In genomic region chr1:74332930-74333329, GRCm38 (mm10) we compare ENCODE assay signal across 8 mouse cellular contexts. TPM values are rescaled to one million over a fixed set of nuclear protein-coding genes. Genes with fewer than 3 reads are reported as not detected.
DNase-seq lines count a peak whose midpoint lies in the region; ATAC-seq and TF ChIP-seq lines count a peak whose summit lies in the region.

No protein-coding gene starts in this region.

- H3K9me3 ChIP-seq in heart, embryonic 12.5 days (replicated peaks) = no peaks in the 10 kb centered on the region
- H3K9me3 ChIP-seq in ES-Bruce4 (replicated peaks; ENCODE audit: control insufficient read depth, insufficient read depth, low read length, poor library complexity, severe bottlenecking) = no peaks in the 10 kb centered on the region
- no peaks in the 10 kb centered on the region for H3K9me3 ChIP-seq in embryonic facial prominence, embryonic 15.5 days (replicated peaks)
- H3K9me3 ChIP-seq in limb, embryonic 11.5 days (ENCODE audit: control insufficient read depth, low read length) = no peaks in the 10 kb centered on the region
- no peaks in the 10 kb centered on the region for H3K9me3 ChIP-seq in stomach, embryonic 15.5 days

- no peak for DNase-seq in heart, postnatal 4 days
- DNase-seq in limb, embryonic 11.5 days (ENCODE audit: low spot score) = peak; percentile 29
- DNase-seq in left cerebral cortex, postnatal 36 days (ENCODE audit: low spot score in 2 of 2) = no peak
- DNase-seq in adrenal gland, adult 18-20 months (ENCODE audit: low spot score in 2 of 2) = no peak

- no peak for TF ChIP-seq POLR2A in ES-Bruce4 (IDR thresholded peaks at IDR 0.05; ENCODE audit: insufficient read depth, low read length)

- H3K27me3 ChIP-seq in heart, embryonic 12.5 days (replicated peaks) = no peaks in the 10 kb centered on the region
- H3K27me3 ChIP-seq in ES-Bruce4 (ENCODE audit: control insufficient read depth, insufficient read depth, low read length, poor library complexity, severe bottlenecking) = no peaks in the 10 kb centered on the region
- no peaks in the 10 kb centered on the region for H3K27me3 ChIP-seq in embryonic facial prominence, embryonic 15.5 days
- H3K27me3 ChIP-seq in limb, embryonic 11.5 days (ENCODE audit: control insufficient read depth, insufficient read depth, low read length) = no peaks in the 10 kb centered on the region
- no peaks in the 10 kb centered on the region for H3K27me3 ChIP-seq in stomach, embryonic 15.5 days (replicated peaks)

- intact Hi-C loops in left cerebral cortex, postnatal 36 days (cut with DNase I) = loop anchor here (5.0 kb wide), 1 partner anchor 54 kb away; no protein-coding TSS in a partner anchor

- 5% methylated on average over 9 of the region's 9 CpGs for WGBS in heart, embryonic 12.5 days
- WGBS in embryonic facial prominence, embryonic 15.5 days = 4% methylated on average over 9 of the region's 9 CpGs
- WGBS in limb, embryonic 11.5 days = 4% methylated on average over 9 of the region's 9 CpGs
- 1% methylated on average over 9 of the region's 9 CpGs for WGBS in stomach, embryonic 15.5 days

- peaks cover 70% of the 10 kb centered on the region for H3K4me1 ChIP-seq in heart, embryonic 12.5 days (replicated peaks)
- peaks cover 9% of the 10 kb centered on the region for H3K4me1 ChIP-seq in ES-Bruce4 (ENCODE audit: control insufficient read depth, insufficient read depth, low read length)
- H3K4me1 ChIP-seq in embryonic facial prominence, embryonic 15.5 days = peaks cover 54% of the 10 kb centered on the region
- peaks cover 7% of the 10 kb centered on the region for H3K4me1 ChIP-seq in limb, embryonic 11.5 days (ENCODE audit: control insufficient read depth, insufficient read depth, low read length)
- H3K4me1 ChIP-seq in stomach, embryonic 15.5 days = peaks cover 23% of the 10 kb centered on the region

- H3K27ac ChIP-seq in heart, embryonic 12.5 days (ENCODE audit: poor library complexity, severe bottlenecking) = peak overlapping the region; percentile 70
- H3K27ac ChIP-seq in ES-Bruce4 (ENCODE audit: insufficient read depth, low read length) = no peak overlapping the region
- peak overlapping the region; percentile 92 for H3K27ac ChIP-seq in embryonic facial prominence, embryonic 15.5 days (replicated peaks)
- no peak overlapping the region for H3K27ac ChIP-seq in limb, embryonic 11.5 days (replicated peaks; ENCODE audit: low read depth, low read length)
- peak overlapping the region; percentile 86 for H3K27ac ChIP-seq in stomach, embryonic 15.5 days

- H3K9ac ChIP-seq in heart, embryonic 12.5 days = peak overlapping the region; percentile 74
- peak overlapping the region; percentile 15; the same call in 1 of the 2 replicates for H3K9ac ChIP-seq in ES-Bruce4 (ENCODE audit: low read depth, poor library complexity, severe bottlenecking)
- H3K9ac ChIP-seq in embryonic facial prominence, embryonic 15.5 days = peak overlapping the region; percentile 27
- peak overlapping the region; percentile 53 for H3K9ac ChIP-seq in limb, embryonic 11.5 days (ENCODE audit: low read length)
- peak overlapping the region; percentile 42 for H3K9ac ChIP-seq in stomach, embryonic 15.5 days

- TF ChIP-seq EP300 in ES-Bruce4 (IDR thresholded peaks at IDR 0.05; ENCODE audit: insufficient read depth, low read depth, low read length) = no peak

- peak overlapping the region; percentile 95 for H3K4me2 ChIP-seq in heart, embryonic 12.5 days
- peak overlapping the region; percentile 85 for H3K4me2 ChIP-seq in embryonic facial prominence, embryonic 15.5 days (replicated peaks)
- H3K4me2 ChIP-seq in limb, embryonic 11.5 days (ENCODE audit: low read depth, severe bottlenecking) = peak overlapping the region; percentile 59
- H3K4me2 ChIP-seq in stomach, embryonic 15.5 days = peak overlapping the region; percentile 80

- no peak for ATAC-seq in heart, embryonic 12.5 days (ENCODE audit: insufficient number of reproducible peaks, low FRiP score)
- no peak for ATAC-seq in embryonic facial prominence, embryonic 15.5 days (ENCODE audit: insufficient number of reproducible peaks, low FRiP score, low TSS enrichment, low read depth)
- no peak for ATAC-seq in limb, embryonic 11.5 days (ENCODE audit: insufficient number of reproducible peaks, low FRiP score, low TSS enrichment, low read depth)
- no peak for ATAC-seq in stomach, embryonic 15.5 days (ENCODE audit: insufficient read depth, low FRiP score, low read depth)

- peaks cover 7% of the 10 kb centered on the region; the same call in 1 of the 2 replicates for H3K36me3 ChIP-seq in heart, embryonic 12.5 days
- H3K36me3 ChIP-seq in ES-Bruce4 (ENCODE audit: control insufficient read depth, insufficient read depth, low read length, poor library complexity, severe bottlenecking) = no peaks in the 10 kb centered on the region
- H3K36me3 ChIP-seq in embryonic facial prominence, embryonic 15.5 days = 0 out of 2 replicates have a peak, but pooled peaks cover 3% of the 10 kb centered on the region
- H3K36me3 ChIP-seq in limb, embryonic 11.5 days (ENCODE audit: control insufficient read depth, insufficient read depth, low read length) = no peaks in the 10 kb centered on the region
- H3K36me3 ChIP-seq in stomach, embryonic 15.5 days = no peaks in the 10 kb centered on the region

- H3K4me3 ChIP-seq in heart, embryonic 12.5 days = peak overlapping the region; percentile 60
- peak overlapping the region; percentile 69 for H3K4me3 ChIP-seq in ES-Bruce4 (ENCODE audit: low read depth, low read length)
- peak overlapping the region; percentile 55 for H3K4me3 ChIP-seq in embryonic facial prominence, embryonic 15.5 days (replicated peaks)
- H3K4me3 ChIP-seq in limb, embryonic 11.5 days (ENCODE audit: low read depth, low read length) = peak overlapping the region; percentile 34
- H3K4me3 ChIP-seq in stomach, embryonic 15.5 days (replicated peaks) = peak overlapping the region; percentile 56

- TF ChIP-seq CTCF in ES-Bruce4 (IDR thresholded peaks at IDR 0.05; ENCODE audit: low read depth, low read length) = no peak

RNA-seq across cellular contexts. Expression of gene Tmbim1, which starts 27.5 kb away (rescaled TPM):
- polyA plus RNA-seq in heart, embryonic 12.5 days (2016; fragmentation: Nextera tagmentation; extraction: Ambion mirVana) = 41.1 and 42.9 TPM in 2 replicates
- total RNA-seq in heart, postnatal 4 days (2021) = 10 to 100 TPM; 43.4 to 44.3 TPM
- polyA plus RNA-seq in ES-Bruce4 (2011; ENCODE audit: insufficient read depth, insufficient read length, low read depth, missing spikeins) = 58.8 and 62.2 TPM in 2 replicates
- 56.6 and 63.9 TPM in 2 replicates for polyA plus RNA-seq in embryonic facial prominence, embryonic 15.5 days (2015; fragmentation: Nextera tagmentation; extraction: Ambion mirVana)
- polyA plus RNA-seq in limb, embryonic 11.5 days (2014; fragmentation: Nextera tagmentation; extraction: Ambion mirVana) = 10.3 and 10.5 TPM in 2 replicates
- polyA plus RNA-seq in stomach, embryonic 15.5 days (2015; fragmentation: Nextera tagmentation; extraction: Ambion mirVana) = 68.3 and 73.4 TPM in 2 replicates
- total RNA-seq in left cerebral cortex, postnatal 36 days (2021) = 10 to 100 TPM; 21.5 to 26.4 TPM
- 100 to 1,000 TPM; 106 to 113 TPM for total RNA-seq in adrenal gland, adult 18-20 months (2021)

RNA-seq across cellular contexts. Expression of gene Catip, which starts 29.0 kb away (rescaled TPM):
- polyA plus RNA-seq in heart, embryonic 12.5 days (2016; fragmentation: Nextera tagmentation; extraction: Ambion mirVana) = 0.46 TPM in 2 replicates
- under 1 TPM; 0.32 to 0.33 TPM for total RNA-seq in heart, postnatal 4 days (2021)
- polyA plus RNA-seq in ES-Bruce4 (2011; ENCODE audit: insufficient read depth, insufficient read length, low read depth, missing spikeins) = 0.75 TPM in 1 of 2 replicates, not detected in the other
- 2.5 and 2.8 TPM in 2 replicates for polyA plus RNA-seq in embryonic facial prominence, embryonic 15.5 days (2015; fragmentation: Nextera tagmentation; extraction: Ambion mirVana)
- polyA plus RNA-seq in limb, embryonic 11.5 days (2014; fragmentation: Nextera tagmentation; extraction: Ambion mirVana) = 0.25 and 0.79 TPM in 2 replicates
- 0.53 and 0.55 TPM in 2 replicates for polyA plus RNA-seq in stomach, embryonic 15.5 days (2015; fragmentation: Nextera tagmentation; extraction: Ambion mirVana)
- total RNA-seq in left cerebral cortex, postnatal 36 days (2021) = 1 to 10 TPM; 1.3 TPM
- under 1 TPM; 0.33 to 0.35 TPM for total RNA-seq in adrenal gland, adult 18-20 months (2021)

RNA-seq across cellular contexts. Expression of gene Slc11a1, which starts 42.1 kb away (rescaled TPM):
- polyA plus RNA-seq in heart, embryonic 12.5 days (2016; fragmentation: Nextera tagmentation; extraction: Ambion mirVana) = 1.3 and 1.5 TPM in 2 replicates
- total RNA-seq in heart, postnatal 4 days (2021) = 1 to 10 TPM; 1.7 to 3.4 TPM
- 0.94 and 1.5 TPM in 2 replicates for polyA plus RNA-seq in ES-Bruce4 (2011; ENCODE audit: insufficient read depth, insufficient read length, low read depth, missing spikeins)
- 3.7 and 4.7 TPM in 2 replicates for polyA plus RNA-seq in embryonic facial prominence, embryonic 15.5 days (2015; fragmentation: Nextera tagmentation; extraction: Ambion mirVana)
- 1.0 and 1.8 TPM in 2 replicates for polyA plus RNA-seq in limb, embryonic 11.5 days (2014; fragmentation: Nextera tagmentation; extraction: Ambion mirVana)
- 6.1 and 6.6 TPM in 2 replicates for polyA plus RNA-seq in stomach, embryonic 15.5 days (2015; fragmentation: Nextera tagmentation; extraction: Ambion mirVana)
- 1 to 10 TPM; 2.6 to 5.1 TPM for total RNA-seq in left cerebral cortex, postnatal 36 days (2021)
- total RNA-seq in adrenal gland, adult 18-20 months (2021) = 10 to 100 TPM in 1 of 2 experiments, 1 to 10 TPM in 1; 9.5 to 20.5 TPM

RNA-seq across cellular contexts. Expression of gene Pnkd, which starts 48.2 kb away (rescaled TPM):
- 215 and 216 TPM in 2 replicates for polyA plus RNA-seq in heart, embryonic 12.5 days (2016; fragmentation: Nextera tagmentation; extraction: Ambion mirVana)
- 100 to 1,000 TPM; 198 to 211 TPM for total RNA-seq in heart, postnatal 4 days (2021)
- 40.9 and 43.6 TPM in 2 replicates for polyA plus RNA-seq in ES-Bruce4 (2011; ENCODE audit: insufficient read depth, insufficient read length, low read depth, missing spikeins)
- polyA plus RNA-seq in embryonic facial prominence, embryonic 15.5 days (2015; fragmentation: Nextera tagmentation; extraction: Ambion mirVana) = 120 and 130 TPM in 2 replicates
- polyA plus RNA-seq in limb, embryonic 11.5 days (2014; fragmentation: Nextera tagmentation; extraction: Ambion mirVana) = 118 and 119 TPM in 2 replicates
- 117 and 124 TPM in 2 replicates for polyA plus RNA-seq in stomach, embryonic 15.5 days (2015; fragmentation: Nextera tagmentation; extraction: Ambion mirVana)
- total RNA-seq in left cerebral cortex, postnatal 36 days (2021) = 100 to 1,000 TPM; 151 to 166 TPM
- total RNA-seq in adrenal gland, adult 18-20 months (2021) = 10 to 100 TPM; 68.2 to 83.0 TPM

RNA-seq across cellular contexts. Expression of gene Aamp, which starts 48.4 kb away (rescaled TPM):
- polyA plus RNA-seq in heart, embryonic 12.5 days (2016; fragmentation: Nextera tagmentation; extraction: Ambion mirVana) = 169 and 171 TPM in 2 replicates
- total RNA-seq in heart, postnatal 4 days (2021) = 100 to 1,000 TPM; 103 to 105 TPM
- 96.3 and 103 TPM in 2 replicates for polyA plus RNA-seq in ES-Bruce4 (2011; ENCODE audit: insufficient read depth, insufficient read length, low read depth, missing spikeins)
- polyA plus RNA-seq in embryonic facial prominence, embryonic 15.5 days (2015; fragmentation: Nextera tagmentation; extraction: Ambion mirVana) = 247 and 256 TPM in 2 replicates
- polyA plus RNA-seq in limb, embryonic 11.5 days (2014; fragmentation: Nextera tagmentation; extraction: Ambion mirVana) = 218 and 223 TPM in 2 replicates
- 229 and 235 TPM in 2 replicates for polyA plus RNA-seq in stomach, embryonic 15.5 days (2015; fragmentation: Nextera tagmentation; extraction: Ambion mirVana)
- total RNA-seq in left cerebral cortex, postnatal 36 days (2021) = 100 to 1,000 TPM; 139 to 143 TPM
- total RNA-seq in adrenal gland, adult 18-20 months (2021) = 100 to 1,000 TPM; 158 to 197 TPM

Comparison
In these comparisons a context has a peak if more than half of its experiments do, and no peak if none do; other contexts are left out.
1. H3K27ac ChIP-seq: peak in heart, embryonic 12.5 days (single experiment), embryonic facial prominence, embryonic 15.5 days (single experiment) and stomach, embryonic 15.5 days (single experiment); none in ES-Bruce4 (single experiment) and limb, embryonic 11.5 days (single experiment).
2. H3K9ac ChIP-seq: peak in every context shown above with its lines; median percentile 74 in heart, embryonic 12.5 days; 53 in limb, embryonic 11.5 days; 42 in stomach, embryonic 15.5 days; 27 in embryonic facial prominence, embryonic 15.5 days; 15 in ES-Bruce4.
3. Peak in every context shown above with its lines, with median percentiles within 50 percentile points of each other: H3K4me2 ChIP-seq and H3K4me3 ChIP-seq.